Mouse (Mus musculus) c-Kit-positive CD71-positive TER-119-positive erythroid progenitor cells, embryonic 14.5 days (primary cell): ENCODE data around the gene Nxn.
A peak's percentile ranks its signal among the peaks of the same experiment; 100 is the strongest.

Source experiments
- DNase-seq: peaks from one replicate; pipeline ENCODE4 v3.0.0-alpha.2; 2013; ENCODE audit warnings: low spot score

The Nxn gene

GRCm38 (mm10) chr11:76399587-76400330, 819 bp upstream of the Nxn start:
- DNase-seq: peak; percentile 42

GRCm38 (mm10) chr11:76398312-76398797, 585 bp downstream of the Nxn start:
- DNase-seq: no peak

- no peak for DNase-seq
Observed at GRCm38 (mm10) chr11:76397650-76398311, 1.2 kb downstream of the Nxn start.

GRCm38 (mm10) chr11:76392996-76393395, 5.9 kb downstream of the Nxn start:
- no peak for DNase-seq

GRCm38 (mm10) chr11:76392532-76392931, 6.4 kb downstream of the Nxn start:
- DNase-seq: no peak

- DNase-seq: no peak
Observed at GRCm38 (mm10) chr11:76388711-76389110, 10.2 kb downstream of the Nxn start.

- DNase-seq: no peak
Observed at GRCm38 (mm10) chr11:76387097-76387496, 11.8 kb downstream of the Nxn start.

- no peak for DNase-seq
Observed at GRCm38 (mm10) chr11:76385746-76386145, 13.2 kb downstream of the Nxn start.

GRCm38 (mm10) chr11:76385017-76385416, 13.9 kb downstream of the Nxn start:
- no peak for DNase-seq

GRCm38 (mm10) chr11:76384307-76384706, 14.6 kb downstream of the Nxn start:
- no peak for DNase-seq

GRCm38 (mm10) chr11:76382711-76383324, 16.1 kb downstream of the Nxn start:
- no peak for DNase-seq

- no peak for DNase-seq
Observed at GRCm38 (mm10) chr11:76381201-76381885, 17.6 kb downstream of the Nxn start.

GRCm38 (mm10) chr11:76379921-76380544, 18.9 kb downstream of the Nxn start:
- DNase-seq: no peak

GRCm38 (mm10) chr11:76376425-76376824, 22.5 kb downstream of the Nxn start:
- no peak for DNase-seq

- DNase-seq: no peak
Observed at GRCm38 (mm10) chr11:76374491-76375185, 24.3 kb downstream of the Nxn start.

GRCm38 (mm10) chr11:76372534-76372933, 26.4 kb downstream of the Nxn start:
- no peak for DNase-seq

GRCm38 (mm10) chr11:76372120-76372519, 26.8 kb downstream of the Nxn start:
- no peak for DNase-seq

- no peak for DNase-seq
Observed at GRCm38 (mm10) chr11:76370491-76370890, 28.4 kb downstream of the Nxn start.

GRCm38 (mm10) chr11:76366720-76367119, 32.2 kb downstream of the Nxn start:
- no peak for DNase-seq

GRCm38 (mm10) chr11:76364038-76364437, 34.9 kb downstream of the Nxn start:
- DNase-seq: no peak

- DNase-seq: no peak
Observed at GRCm38 (mm10) chr11:76363636-76364035, 35.3 kb downstream of the Nxn start.
